Mouse (Mus musculus) lung, postnatal 0 days (tissue): ENCODE measurements around the gene Slx4. TPM values are rescaled to one million over a fixed set of nuclear protein-coding genes. Genes with fewer than 3 reads are reported as not detected.

Source experiments
- ATAC-seq: fragments of 200-750 bp; cut with Nextera tagmentation; 2 replicates; pipeline ENCODE4 v1.8.0; 2017; ENCODE audit warnings: moderate library complexity
- DNase-seq: peaks from one replicate; pipeline ENCODE4 v3.0.0-alpha.2; 2016; ENCODE audit warnings: low spot score
- H3K27ac ChIP-seq: fragments of 300-500 bp; sonication (generic); 2 replicates; pipeline ENCODE4 v1.5.1; 2014; ENCODE audit warnings: antibody characterized with exemption, mild to moderate bottlenecking, low read length, mixed read lengths
- H3K27me3 ChIP-seq: fragments of 300-500 bp; sonication (generic); replicated peaks from 2 replicates; pipeline ENCODE4 v1.6.1; 2014; ENCODE audit warnings: low read length, mixed read lengths; ENCODE audit not compliant: insufficient read depth
- H3K36me3 ChIP-seq: fragments of 300-500 bp; sonication (generic); 2 replicates; pipeline ENCODE4 v1.6.1; 2014; ENCODE audit warnings: low read length, mixed read lengths; ENCODE audit not compliant: insufficient read depth
- H3K4me1 ChIP-seq: fragments of 300-500 bp; sonication (generic); 2 replicates; pipeline ENCODE4 v1.6.1; 2014; ENCODE audit warnings: antibody characterized with exemption, low read depth, low read length, mixed read lengths; ENCODE audit not compliant: insufficient read depth
- H3K4me2 ChIP-seq: fragments of 300-500 bp; sonication (generic); replicated peaks from 2 replicates; pipeline ENCODE4 v1.6.1; 2014; ENCODE audit warnings: low read depth, mild to moderate bottlenecking, low read length, moderate library complexity, mixed read lengths
- H3K4me3 ChIP-seq: fragments of 300-500 bp; sonication (generic); 2 replicates; pipeline ENCODE4 v1.5.1; 2014; ENCODE audit warnings: low read depth, low read length
- H3K9ac ChIP-seq: fragments of 300-500 bp; sonication (generic); replicated peaks from 2 replicates; pipeline ENCODE4 v1.6.1; 2014; ENCODE audit warnings: low read depth, mild to moderate bottlenecking
- H3K9me3 ChIP-seq: fragments of 300-500 bp; sonication (generic); 2 replicates; pipeline ENCODE4 v1.6.1; 2016; ENCODE audit warnings: low read length, mixed read lengths
- CTCF ChIP-seq: IDR thresholded peaks from 2 replicates; pipeline ENCODE4 v1.5.1; 2016; ENCODE audit warnings: antibody characterized with exemption, mild to moderate bottlenecking
- EP300 ChIP-seq: IDR thresholded peaks from 2 replicates; pipeline ENCODE4 v1.6.1; 2016; ENCODE audit warnings: antibody characterized with exemption, mild to moderate bottlenecking, control low read depth
- WGBS: fragments of 180-500 bp; shearing (Covaris S2); extraction: QIAGEN DNeasy Blood & Tissue Kit; methylation state at CpG from one replicate; pipeline ENCODE4 v1.1.7; 2014; 5-methylcytosine and 5-hydroxymethylcytosine counted together
- polyA plus RNA-seq: library from polyadenylated mRNA; unstranded; fragments of >200 nt; fragmentation: Nextera tagmentation; extraction: Ambion mirVana; gene quantifications from 2 replicates; pipeline ENCODE4 v1.2.1, GENCODE M21; 2015

Gene Slx4
- polyA plus RNA-seq, 1 experiment from 2014 or later, result 4.3 TPM

- ATAC-seq (peak; percentile 65), DNase-seq (peak; percentile 43)
- WGBS, result 70% methylated on average over 7 of the region's 7 CpGs
- no peak overlapping the region for H3K27ac ChIP-seq
- H3K9me3 ChIP-seq, result no peaks in the 10 kb centered on the region
- no peak overlapping the region for H3K4me2 ChIP-seq
- H3K4me1 ChIP-seq, result no peaks in the 10 kb centered on the region
- TF ChIP-seq CTCF (no peak), EP300 (no peak)
- H3K36me3 ChIP-seq, result 0 out of 2 replicates have a peak, but pooled peaks cover 3% of the 10 kb centered on the region
- no peaks in the 10 kb centered on the region for H3K27me3 ChIP-seq
- no peak overlapping the region for H3K4me3 ChIP-seq
- no peak overlapping the region for H3K9ac ChIP-seq
These were observed 74.4 kb downstream of the Slx4 start for GRCm38 (mm10) chr16:3929151-3929550.

Other genes with a start within 250 kb of the Slx4 start
- gene Olfr15, start 172.9 kb downstream of the Slx4 start, polyA plus RNA-seq, result not detected in 2 replicates
- 0.69 and 0.72 TPM in 2 replicates for gene Zfp174, start 156.5 kb downstream of the Slx4 start, polyA plus RNA-seq
- 42.2 and 42.6 TPM in 2 replicates for gene Naa60, start 131.4 kb downstream of the Slx4 start, polyA plus RNA-seq
- gene Zfp597, start 119.2 kb downstream of the Slx4 start, polyA plus RNA-seq, result 4.6 and 5.0 TPM in 2 replicates
- gene Gm20695, start 119.1 kb downstream of the Slx4 start, polyA plus RNA-seq, result 3.7 and 5.2 TPM in 2 replicates
- gene 1700037C18Rik, start 95.1 kb downstream of the Slx4 start, polyA plus RNA-seq, result 10.8 and 11.6 TPM in 2 replicates
- gene Cluap1, start 95.0 kb downstream of the Slx4 start, polyA plus RNA-seq, result 18.4 and 18.7 TPM in 2 replicates
- 0.88 and 0.90 TPM in 2 replicates for gene Nlrc3, start 27.1 kb downstream of the Slx4 start, polyA plus RNA-seq
- 0.76 and 1.1 TPM in 2 replicates for gene Dnase1, start 33.2 kb upstream of the Slx4 start, polyA plus RNA-seq
- gene Trap1, start 74.1 kb upstream of the Slx4 start, polyA plus RNA-seq, result 32.5 and 36.0 TPM in 2 replicates
- 24.7 and 30.6 TPM in 2 replicates for gene Crebbp, start 210.2 kb upstream of the Slx4 start, polyA plus RNA-seq